Mouse (Mus musculus) cerebral cortex, adult 2 months (tissue): ENCODE results near the gene Cmya5.

ENCODE experiments used
- WGBS: fragments of 180-500 bp; shearing (Covaris S2); methylation state at CpG from one replicate; pipeline ENCODE4 v1.1.7; 2018; 5-methylcytosine and 5-hydroxymethylcytosine counted together

The Cmya5 gene

DNA sequence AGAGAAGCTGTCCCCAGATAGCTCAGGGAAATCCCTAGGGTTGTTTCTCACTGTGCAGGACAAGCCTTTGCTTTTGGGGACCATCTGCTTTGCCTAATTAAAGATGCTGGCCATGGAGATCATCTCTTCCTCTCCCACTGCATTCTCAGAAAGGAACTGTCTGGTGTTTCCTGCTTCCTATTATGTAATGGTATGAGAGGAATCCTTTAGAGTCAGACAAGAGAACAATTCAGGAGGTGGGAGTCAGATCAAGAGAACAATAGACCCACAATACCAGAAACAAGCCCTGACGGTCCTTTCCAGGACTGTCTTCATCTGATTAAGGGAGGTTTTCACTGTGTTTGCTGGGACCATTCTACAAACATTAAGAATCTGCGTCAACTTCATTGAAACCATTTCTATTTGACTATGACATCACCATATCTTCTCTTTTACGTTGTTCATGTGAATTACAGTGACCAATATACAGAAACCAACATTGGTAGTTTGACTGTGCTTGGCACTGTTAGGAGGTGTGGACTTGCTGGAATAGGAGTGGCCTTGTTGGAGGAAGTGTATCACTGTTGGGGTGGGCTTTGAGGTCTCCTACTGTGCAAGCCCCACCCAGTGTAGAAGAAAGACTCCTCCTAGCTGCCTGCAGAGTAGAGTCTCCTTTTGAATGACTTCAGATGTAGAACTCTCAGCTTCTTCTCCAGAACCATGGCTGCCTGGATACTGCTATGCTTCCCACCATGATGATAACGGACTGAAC is 42.0 kb downstream of the Cmya5 start:
- 70% methylated on average over 4 of the region's 4 CpGs for WGBS

DNA sequence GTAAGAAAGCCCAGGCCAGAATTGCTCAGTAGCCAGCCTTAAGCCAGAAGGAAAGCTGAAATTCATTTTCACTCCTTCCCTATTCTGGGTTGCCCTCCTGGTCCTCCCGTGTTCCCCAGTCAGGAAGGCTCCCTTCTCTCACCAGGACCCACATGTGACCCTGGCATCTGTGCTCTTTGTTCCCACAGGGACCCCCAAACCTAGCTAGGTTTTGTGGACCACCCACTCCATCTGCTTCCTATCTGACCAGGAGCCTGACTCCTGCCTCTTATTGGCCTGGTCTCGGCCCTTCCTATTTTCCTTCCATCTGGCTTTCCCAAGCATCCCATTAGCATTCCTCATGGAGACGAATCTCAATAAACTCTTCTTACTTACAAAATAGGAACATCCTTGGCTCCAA is 45.9 kb downstream of the Cmya5 start:
- 76% methylated on average over 3 of the region's 3 CpGs for WGBS

DNA sequence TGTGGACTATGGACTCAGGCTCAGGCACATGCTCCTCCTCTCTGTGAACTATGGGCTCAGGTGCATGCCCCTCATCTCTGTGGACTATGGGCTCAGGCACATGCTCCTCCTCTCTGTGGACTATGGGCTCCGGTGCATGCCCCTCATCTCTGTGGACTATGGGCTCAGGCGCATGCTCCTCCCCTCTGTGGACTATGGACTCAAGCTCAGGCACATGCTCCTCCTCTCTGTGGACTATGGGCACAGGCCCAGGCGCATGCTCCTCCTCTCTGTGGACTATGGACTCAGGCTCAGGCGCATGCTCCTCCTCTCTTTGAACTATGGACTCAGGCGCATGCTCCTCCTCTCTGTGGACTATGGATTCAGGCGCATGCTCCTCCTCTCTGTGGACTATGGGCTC is 47.9 kb downstream of the Cmya5 start:
- WGBS = 98% methylated on average over 6 of the region's 6 CpGs

DNA sequence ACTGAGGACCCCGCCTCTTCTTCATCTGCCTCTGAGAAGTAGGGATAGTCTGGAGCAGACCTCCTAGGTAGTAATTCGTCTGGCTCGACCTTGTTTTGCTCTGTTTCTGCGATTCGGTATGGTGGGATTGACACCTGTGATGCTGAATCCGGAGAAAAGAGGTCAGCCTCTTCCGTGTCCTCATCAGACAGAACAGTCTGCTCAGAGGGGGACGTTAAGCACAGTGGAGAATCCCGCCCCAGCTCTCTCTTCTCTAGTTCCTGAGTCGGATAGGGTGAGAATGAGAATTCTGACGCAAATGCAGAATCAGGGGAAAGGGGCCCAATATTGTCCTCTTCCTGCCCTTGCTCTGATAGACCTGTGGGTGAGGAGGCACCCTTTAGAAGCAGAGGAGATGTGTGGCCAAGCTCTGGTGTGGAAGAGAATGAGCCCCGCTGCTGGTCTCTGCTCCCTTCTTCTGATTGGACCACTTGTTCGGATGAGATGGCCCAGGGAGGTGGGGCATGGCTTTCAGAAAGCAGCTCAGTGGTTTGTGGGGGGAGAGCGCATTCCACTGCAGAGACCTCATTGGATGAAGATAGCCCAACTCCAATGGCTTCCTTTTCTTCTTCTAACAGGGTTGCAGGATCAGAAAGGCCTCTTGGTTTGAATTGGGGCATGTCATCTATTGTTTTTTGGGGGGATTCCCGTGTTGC is 49.3 kb downstream of the Cmya5 start:
- 85% methylated on average over 15 of the region's 15 CpGs for whole genome bisulfite sequencing

DNA sequence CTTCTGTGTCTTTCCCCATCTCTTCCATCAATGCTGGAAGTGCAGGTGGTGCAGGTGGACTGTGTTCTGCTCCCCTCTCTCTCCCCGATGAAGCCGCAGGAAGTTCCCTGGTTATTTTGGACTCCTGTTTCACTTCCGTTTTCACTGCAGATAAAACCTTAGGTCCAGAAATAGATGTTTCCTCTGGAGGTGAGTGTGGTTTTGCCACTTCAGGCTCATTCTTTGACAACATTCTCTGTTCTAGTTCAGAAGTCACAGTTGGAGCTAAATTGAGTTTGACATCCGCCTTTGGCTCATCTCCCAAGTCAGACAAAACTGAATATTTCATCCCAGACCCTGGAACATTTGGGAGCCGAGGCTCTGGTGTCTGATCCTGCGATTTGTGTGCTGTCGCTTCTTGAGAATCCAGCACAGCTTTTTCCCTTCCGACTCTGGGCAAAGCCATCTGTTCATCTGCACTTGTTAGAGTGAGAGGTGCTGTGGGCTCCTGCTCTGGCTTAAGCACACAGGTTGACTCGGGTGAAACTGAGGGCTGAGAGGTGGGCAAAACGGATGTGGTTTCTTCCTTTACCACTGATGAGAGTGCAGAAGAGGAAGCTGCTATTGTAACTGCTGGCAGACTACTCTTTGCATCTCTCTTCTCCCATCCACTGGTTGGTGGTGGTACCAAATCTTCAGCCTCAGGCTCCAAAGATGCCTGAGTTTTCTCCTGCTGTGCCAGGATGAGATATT is 50.2 kb downstream of the Cmya5 start:
- WGBS = 48% methylated on average over 10 of the region's 10 CpGs

DNA sequence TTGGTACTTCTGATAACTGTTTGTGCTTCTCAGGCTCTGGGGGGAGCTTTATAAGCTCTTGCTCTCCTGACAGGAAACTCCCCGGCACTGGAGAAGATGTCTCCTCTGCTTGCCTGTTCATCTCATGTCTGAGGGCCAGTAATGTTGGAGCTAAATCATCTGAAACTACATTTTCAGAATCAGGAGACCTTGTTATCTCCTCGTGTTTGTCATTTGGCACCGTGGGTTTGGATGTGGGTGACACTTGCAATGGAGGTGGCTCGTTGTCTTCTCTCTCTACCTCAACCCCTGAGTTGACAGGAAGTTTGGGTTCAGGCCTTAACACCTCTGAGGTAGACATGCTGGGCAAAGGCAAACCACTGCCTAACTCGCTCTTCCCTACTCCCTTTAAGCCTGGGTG is 50.8 kb downstream of the Cmya5 start:
- WGBS = 68% methylated on average over 5 of the region's 5 CpGs

DNA sequence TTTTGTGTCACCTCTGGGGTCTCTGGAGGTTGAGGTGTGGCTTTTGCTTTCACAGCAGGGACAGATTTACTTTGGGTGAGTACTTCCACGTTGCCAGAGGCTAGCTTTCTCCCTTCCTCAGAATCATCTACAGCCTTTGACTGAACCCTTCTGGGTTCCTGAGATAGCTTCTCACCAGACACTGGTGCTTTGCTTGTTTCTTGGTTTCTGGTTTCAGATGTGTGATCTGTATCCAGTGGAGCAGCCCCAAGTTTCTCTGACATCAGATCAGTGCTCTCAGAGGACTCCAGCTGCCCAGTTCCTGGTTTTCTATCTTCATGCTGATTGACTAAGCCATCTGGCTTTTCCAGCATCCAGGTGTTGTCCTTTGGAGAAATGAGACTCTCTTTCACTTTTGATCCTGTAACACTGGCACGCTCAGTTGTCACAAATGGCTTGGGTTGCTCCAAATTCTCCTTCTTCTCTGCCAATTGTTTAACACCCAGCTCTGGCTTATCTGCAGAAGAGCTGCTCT is 51.6 kb downstream of the Cmya5 start:
- 78% methylated on average over 2 of the region's 2 CpGs for WGBS

DNA sequence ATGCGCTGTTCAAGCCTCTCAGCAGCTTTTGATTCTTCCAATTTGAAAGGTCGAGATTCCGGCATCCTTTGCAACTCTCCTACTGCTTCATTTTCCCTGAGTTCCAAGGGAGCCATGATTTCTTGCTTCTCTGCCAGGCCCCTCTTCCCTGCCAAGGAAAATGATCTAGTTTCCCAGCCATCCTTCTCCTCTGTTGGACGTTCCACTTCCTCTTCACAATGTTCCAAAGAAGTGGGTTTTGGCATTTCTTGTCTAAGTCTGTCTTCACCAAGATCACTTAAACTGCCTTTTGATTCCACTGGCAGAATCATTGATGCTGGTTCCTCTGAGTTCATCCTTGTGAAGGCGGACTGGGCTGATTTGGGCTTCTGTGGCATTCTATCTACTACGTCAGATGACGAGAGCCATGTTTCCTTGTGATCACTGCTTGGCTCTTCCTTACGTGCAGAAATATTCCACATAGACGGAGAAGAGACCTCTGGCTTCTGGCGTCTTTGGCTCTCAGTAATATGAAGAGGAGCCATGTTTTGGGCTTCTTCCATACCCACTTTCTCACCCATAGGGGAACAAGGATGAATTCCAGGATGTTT is 52.6 kb downstream of the Cmya5 start:
- WGBS = 67% methylated on average over 10 of the region's 10 CpGs

DNA sequence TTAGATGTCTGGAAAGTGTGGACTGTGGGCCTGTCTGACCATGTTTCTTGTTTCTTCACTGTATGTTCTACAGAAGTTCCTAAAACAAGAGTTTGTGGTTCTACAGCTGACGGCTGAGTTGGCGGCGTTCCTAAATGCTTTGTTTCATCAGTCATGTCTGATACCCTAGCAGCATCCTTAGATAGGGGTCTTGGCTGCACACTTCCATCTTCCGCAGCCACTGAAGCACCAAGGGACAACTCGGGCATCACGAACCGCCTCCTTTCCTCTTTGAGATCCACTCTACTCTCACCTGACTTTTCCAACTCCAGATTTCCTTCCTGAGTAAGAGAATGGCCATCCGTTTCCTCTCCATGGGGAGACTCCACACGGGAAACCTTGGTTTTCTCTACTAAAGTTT is 53.3 kb downstream of the Cmya5 start:
- WGBS = 83% methylated on average over 9 of the region's 9 CpGs

DNA sequence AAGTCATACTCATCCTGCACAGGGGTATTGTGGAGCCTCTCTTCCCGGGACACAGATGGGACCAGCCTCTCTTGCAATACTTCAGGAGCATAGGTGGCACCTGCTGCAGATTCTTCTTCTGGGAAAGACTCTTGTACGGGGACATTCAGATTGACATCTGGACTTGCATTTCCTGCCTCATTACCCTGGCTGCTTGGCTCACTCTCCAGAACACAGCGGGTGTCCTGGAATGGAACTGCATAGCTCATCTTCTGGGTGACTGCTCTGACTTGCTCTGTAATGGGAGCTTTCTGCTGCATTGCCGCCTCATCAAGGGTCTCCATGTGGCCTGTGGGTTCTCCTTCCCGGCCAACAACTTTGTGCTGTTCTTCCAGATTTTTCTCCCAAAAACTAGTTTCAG is 55.0 kb downstream of the Cmya5 start:
- 66% methylated on average over 5 of the region's 5 CpGs for WGBS

DNA sequence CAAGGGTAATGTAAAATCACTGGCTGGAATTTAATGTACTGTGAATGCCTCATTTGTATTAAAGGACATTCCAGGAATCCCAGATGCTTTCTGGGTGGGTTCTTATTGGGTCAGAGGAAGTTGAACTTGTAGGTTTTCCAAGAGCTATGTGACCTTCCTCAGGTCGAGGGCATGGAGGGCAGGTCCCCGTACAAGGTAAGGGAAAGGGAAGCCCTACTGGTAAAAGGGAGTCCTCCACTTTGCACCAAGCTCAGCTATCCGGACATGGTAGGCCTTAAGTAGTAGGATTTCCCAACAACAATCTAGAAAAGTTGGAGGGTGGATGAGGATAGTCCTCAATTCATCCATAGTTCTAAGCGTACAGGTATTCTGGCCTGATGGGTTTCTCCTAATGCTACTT is 58.8 kb downstream of the Cmya5 start:
- WGBS = 92% methylated on average over 4 of the region's 4 CpGs

DNA sequence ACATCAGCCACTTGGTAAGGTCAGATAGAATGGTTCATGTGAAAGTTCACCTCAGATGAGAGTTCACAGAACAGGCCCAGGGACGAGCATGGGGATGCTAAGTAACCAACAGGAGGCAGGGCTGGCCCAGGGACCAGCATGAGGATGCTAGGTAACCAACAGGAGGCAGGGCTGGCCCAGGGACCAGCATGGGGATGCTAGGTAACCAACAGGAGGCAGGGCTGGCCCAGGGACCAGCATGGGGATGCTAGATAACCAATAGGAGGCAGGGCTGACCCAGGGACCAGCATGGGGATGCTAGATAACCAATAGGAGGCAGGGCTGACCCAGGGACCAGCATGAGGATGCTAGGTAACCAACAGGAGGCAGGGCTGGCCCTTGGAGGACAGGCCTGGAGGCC is 62.2 kb downstream of the Cmya5 start:
- 91% methylated on average over 1 of the region's 1 CpGs for WGBS

DNA sequence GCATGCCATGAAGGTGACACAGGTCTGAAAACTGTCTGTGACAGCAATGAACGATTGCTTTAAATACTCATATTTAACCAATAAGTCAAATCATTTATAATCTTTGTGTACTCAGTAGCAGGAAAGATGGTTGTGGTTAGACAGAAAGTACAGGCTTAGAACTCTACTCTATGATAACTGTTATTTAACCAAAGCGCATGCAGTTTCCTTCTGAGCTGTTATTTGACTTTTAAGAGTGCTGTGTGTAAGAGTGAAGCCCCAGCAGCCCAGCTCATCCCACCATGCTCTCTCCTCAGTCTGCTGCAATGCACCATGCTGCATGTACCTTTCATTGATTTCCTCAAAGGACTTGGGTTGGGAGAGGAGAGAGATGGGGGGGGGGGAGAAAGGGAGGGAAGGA is 63.7 kb downstream of the Cmya5 start:
- WGBS = 91% methylated on average over 2 of the region's 2 CpGs

DNA sequence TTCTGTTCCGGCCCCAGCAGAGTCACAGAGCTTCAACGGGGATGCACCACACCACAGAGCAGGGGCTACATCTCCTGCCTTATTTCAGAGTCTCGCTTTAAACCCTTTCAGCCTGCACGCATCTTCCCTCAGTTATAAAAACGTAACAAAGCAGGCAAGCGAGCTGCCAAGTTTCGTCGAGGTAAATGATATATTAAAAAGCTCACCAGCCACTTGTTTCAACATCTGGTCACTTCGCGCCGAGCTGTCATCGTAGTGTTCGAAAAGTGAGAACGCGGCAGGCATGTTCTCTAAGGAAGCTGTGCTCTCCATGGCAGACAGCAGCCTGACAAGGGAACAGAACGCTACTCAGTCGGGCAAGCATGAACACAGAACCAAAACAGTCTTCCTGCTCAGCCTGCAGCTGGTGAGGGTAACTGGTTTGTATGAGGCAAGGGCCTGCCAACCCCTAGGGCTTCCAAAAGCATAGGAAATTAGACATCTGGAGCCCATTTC is 70.3 kb downstream of the Cmya5 start:
- WGBS = 26% methylated on average over 17 of the region's 17 CpGs

DNA sequence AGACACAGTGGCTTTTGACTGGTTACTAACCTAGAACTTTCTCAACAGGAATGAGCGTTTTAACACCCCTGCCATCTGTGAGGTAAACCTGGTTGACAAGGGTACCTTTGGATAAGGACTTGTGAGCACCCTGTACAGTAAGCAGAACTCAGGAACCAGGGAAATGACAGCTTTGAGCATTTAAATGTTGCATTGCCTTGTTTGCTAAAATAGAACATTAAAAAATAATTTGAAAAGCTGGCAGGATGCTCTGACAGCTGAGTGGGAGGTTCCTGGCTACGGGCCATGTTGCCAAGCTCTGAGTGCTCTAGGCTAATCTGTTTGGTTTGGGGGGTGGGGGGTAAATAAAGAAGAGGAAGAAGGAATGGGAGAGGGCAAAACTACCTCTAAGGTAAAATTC is 70.9 kb downstream of the Cmya5 start:
- 19% methylated on average over 2 of the region's 2 CpGs for WGBS

DNA sequence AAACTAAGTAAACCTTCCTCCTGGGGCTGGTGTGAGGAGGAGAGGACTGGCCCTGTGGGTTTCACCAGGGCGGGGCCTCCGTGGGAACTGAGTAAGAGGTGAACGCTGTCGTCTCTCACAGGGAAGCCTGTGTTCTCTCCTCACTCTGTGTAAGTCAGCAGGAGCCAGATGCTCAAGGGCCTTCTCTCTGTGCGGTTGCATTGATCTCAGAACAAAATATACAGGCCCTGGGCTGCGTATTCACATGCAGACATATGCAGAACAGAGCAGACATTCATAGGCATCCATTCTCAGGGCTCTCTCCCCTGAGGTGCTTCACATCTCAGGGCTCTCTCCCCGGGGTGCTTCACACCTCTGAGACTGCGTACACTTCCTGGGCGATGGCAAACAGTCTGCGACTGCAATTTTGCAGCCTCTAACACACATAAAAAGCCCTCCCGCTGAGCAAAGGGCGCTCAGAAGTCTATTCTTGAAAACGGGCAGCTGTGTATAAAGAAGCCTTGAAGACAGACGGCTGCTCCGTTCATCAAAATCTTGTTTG is 71.6 kb downstream of the Cmya5 start:
- WGBS = 24% methylated on average over 15 of the region's 15 CpGs

DNA sequence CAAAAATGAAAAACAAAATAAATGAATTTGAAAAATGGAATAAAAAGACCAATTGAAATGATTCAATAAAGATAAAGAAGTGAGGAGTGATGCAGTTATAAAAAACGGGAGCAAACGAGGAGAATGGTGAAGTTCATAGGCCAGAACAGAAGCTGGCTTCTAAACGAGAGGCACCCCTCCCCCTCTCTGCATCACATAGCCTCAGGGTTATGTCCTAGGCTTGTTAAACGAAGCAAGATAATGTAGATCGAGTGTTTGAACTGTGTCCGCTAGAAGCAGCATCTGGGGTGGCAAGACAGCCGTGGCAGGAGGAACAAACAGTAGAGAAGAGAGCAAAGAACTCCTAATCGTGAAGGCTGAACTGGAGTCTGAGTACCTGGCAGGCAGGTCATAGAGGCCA is 74.1 kb downstream of the Cmya5 start:
- 69% methylated on average over 8 of the region's 8 CpGs for whole genome bisulfite sequencing

DNA sequence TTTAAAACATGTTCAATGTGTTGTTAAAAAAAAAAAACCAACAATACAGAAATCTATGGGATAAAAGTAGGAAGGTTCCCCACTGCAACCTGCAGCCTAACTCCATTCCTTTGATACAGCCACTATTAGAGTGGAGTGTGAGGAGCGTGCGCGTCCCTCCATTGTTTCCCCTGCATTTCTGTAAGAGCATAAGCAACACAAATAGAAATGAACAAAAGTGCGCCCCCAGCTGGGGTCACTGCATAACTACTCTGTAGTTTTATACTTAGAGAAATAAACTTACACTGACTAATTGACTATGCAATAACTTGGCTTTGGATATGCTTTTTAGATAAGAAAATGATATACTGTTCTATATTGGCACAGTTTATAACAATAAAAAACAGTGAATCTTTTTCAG is 75.0 kb downstream of the Cmya5 start:
- 56% methylated on average over 4 of the region's 4 CpGs for WGBS

DNA sequence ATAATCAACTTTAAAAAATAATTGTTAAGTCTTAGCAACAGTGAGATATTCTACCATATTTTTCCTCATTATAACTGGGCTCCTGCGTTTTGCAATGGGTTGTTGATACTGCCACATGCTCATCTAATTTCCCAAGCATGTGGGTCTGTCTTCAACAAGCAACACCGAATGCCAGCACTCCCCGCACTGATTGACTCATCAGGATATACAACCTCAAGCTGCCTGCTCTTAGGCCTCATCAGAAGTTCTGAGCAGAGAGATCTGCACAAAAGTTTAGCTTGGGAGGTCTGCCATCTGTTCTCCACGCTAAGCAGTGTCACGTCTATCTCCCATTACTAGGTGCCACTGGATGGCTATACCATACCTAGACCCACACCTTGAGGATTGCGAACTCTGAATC is 76.2 kb downstream of the Cmya5 start:
- 76% methylated on average over 6 of the region's 6 CpGs for WGBS

DNA sequence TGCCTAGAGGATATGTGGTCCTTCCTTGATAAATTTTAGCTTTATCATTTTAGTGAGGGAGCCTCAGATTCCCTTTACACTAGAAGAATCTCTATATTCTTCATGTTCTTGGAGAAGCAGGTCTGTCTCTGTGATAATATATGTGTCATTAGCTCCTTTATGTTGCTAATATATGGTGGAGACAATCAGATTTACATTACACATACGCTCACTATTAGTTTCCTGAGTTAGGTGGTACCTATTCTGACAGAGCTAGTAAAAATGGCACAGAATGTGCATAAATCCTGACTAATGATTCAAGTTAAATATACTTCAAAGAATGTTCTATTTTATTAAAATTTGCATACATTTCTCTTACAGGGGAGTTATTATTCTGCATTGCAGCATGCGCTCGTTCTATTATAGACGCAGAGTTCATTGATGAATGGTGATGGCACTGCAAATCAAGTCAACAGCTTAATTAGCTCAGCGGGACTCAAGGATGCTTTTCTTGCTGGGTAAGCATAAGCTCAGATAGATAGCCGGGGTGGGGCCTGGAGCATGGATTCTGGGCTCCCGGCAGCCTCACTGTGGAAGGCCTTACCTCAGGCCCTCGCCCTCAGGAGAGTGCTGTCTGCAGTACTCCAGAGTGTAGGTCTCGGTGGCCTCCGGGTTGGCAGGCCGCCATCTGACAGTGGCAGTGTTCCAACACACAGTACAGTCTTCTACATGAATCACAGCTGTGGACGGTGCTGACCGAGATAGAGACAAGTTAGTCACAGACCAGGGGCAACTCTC is 81.5 kb downstream of the Cmya5 start:
- WGBS = 51% methylated on average over 13 of the region's 13 CpGs

DNA sequence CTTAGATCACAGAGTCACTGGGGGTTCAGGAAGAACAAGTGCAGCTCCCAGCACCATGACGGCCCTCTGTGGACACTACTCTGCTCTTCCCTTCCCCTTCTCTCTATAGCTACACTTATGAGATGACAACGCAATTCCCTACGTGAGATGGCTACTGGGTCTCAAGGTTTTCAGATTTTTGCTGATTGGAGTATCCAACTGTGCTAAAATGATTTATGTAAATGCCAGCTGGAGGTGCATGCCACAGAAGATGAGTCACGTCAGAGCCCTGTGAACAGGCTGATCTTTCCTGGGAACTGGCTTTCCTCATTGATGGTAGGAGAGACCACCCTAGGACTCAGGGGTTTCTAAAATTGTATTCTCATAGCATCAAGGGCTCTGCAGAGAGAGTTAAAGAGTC is 83.2 kb downstream of the Cmya5 start:
- 61% methylated on average over 4 of the region's 4 CpGs for WGBS
